Mouse (Mus musculus): ENCODE measurements around the gene Iqck. TPM values are rescaled to one million over a fixed set of nuclear protein-coding genes. Genes with fewer than 3 reads are reported as not detected.

Gene Iqck
- polyA plus RNA-seq, 1 experiment from 2014 or later: 4.9 TPM

DNA sequence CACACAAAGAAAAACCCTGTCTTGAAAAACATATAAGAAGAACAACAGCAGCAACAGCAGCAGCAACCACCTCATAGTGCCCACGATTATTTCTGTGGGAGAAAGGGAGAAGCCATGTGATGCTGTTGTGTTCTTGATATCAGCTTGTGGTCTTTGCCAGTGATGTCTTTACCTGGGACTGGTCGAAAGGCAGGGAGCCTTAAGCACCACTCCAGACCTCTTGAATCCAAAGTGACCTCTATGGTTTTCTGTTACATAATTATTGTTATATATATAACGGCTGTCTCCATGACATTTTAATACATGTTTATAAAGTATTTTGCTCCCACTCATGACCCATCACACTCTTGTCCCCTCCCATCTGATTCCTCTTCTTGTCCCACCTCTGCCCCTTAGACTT, 70.0 kb downstream of the Iqck start:
- WGBS: 89% methylated on average over 3 of the region's 3 CpGs
- ATAC-seq (replicated peaks): no peak
- Histone ChIP-seq H3K9ac (no peak overlapping the region), H3K9me3 (no peaks in the 10 kb centered on the region), H3K36me3 (replicated peaks) (no peaks in the 10 kb centered on the region), H3K4me2 (no peak overlapping the region), H3K4me3 (no peak overlapping the region), H3K27ac (no peak overlapping the region), H3K27me3 (replicated peaks) (no peaks in the 10 kb centered on the region), H3K4me1 (no peaks in the 10 kb centered on the region)

DNA sequence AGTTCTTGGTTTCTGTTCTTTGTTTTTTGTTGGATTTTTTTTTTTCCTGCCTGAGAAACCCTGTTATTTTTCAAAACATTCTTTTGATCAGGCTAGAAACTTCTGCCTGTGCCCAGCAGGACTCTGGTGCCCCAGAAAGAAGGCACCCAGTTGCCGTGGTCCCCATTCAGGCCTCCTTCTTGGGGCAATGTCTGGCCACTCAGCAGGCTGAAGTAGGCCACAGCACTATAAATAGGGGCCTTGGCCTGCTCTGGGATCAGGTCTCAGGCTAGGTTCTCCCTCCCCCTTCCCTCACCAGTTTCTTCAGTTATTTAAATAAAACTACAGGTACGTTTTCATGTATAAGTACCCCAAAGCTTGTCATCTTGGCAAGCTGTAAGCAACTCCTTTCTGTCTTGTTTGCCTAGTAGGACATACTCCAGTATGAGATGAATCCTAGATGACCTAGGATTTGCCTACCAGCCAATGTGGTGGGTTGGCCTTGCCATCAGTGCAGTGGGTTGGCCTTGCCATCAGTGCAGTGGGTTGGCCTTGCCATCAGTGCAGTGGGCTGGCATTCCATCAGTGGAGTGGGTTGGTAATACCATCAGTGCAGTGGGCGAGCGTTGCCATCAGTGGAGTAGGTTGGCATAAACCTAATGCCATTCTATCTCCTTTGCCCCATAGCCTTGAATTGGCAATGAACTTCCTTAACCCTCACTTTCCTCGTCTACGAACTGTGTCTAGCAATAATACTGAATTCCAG, 71.1 kb downstream of the Iqck start:
- Histone ChIP-seq H3K9ac (no peak overlapping the region), H3K4me3 (no peak overlapping the region), H3K27ac (no peak overlapping the region), H3K4me1 (no peaks in the 10 kb centered on the region), H3K9me3 (no peaks in the 10 kb centered on the region), H3K36me3 (replicated peaks) (no peaks in the 10 kb centered on the region), H3K4me2 (no peak overlapping the region), H3K27me3 (replicated peaks) (no peaks in the 10 kb centered on the region)
- WGBS: 89% methylated on average over 6 of the region's 6 CpGs
- ATAC-seq (replicated peaks): no peak

DNA sequence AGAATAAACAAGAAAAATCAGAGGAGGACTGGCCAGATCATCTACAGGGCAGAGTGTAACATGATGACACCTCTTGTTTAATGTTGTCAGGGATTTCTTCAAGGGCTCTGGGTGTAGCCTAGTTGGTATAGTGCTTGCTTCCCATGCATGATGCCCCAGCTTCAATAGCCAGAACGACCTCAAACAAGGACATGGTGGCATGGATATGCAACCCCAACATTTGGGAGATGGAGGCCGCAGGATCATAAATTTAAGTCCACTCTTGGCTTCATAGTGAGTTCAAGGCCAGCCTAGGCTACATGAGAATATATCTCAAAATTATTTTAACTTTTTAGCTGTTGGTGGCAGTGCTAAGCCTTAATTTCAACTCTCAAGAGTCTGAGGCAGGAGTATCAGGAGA, 71.7 kb downstream of the Iqck start:
- H3K4me1 ChIP-seq: no peaks in the 10 kb centered on the region
- no peak for ATAC-seq (replicated peaks)
- no peaks in the 10 kb centered on the region for H3K36me3 ChIP-seq (replicated peaks)
- no peak overlapping the region for H3K4me2 ChIP-seq
- WGBS: 91% methylated on average over 2 of the region's 2 CpGs
- H3K4me3 ChIP-seq: no peak overlapping the region
- H3K27ac ChIP-seq: no peak overlapping the region
- no peak overlapping the region for H3K9ac ChIP-seq
- H3K27me3 ChIP-seq (replicated peaks): no peaks in the 10 kb centered on the region
- no peaks in the 10 kb centered on the region for H3K9me3 ChIP-seq

- H3K36me3 ChIP-seq (replicated peaks): no peaks in the 10 kb centered on the region
- ATAC-seq (replicated peaks): no peak
- WGBS: 95% methylated on average over 3 of the region's 3 CpGs
These were observed 72.8 kb downstream of the Iqck start for GRCm38 (mm10) chr7:118928316-118928715.

DNA sequence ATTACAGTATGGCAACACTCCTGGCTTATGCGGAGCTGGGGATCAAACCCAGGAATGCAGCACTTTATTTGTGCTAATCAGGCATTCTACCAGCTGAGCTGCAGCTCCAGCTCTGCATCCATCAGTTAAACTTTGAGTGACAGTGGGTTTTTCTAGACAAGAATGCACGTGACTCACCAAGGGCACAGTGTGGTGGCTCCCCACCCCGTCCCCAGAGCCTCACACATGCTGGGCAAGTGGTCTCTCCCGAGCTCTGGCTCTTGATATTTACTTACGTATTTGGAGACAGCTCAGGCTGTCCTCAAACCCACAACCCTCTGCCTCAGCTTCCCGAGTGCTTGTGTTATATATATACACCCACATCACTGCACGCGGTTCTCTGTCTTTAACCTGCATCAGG, 73.4 kb downstream of the Iqck start:
- no peak overlapping the region for H3K27ac ChIP-seq
- H3K4me1 ChIP-seq: no peaks in the 10 kb centered on the region
- no peak overlapping the region for H3K4me3 ChIP-seq
- no peak for ATAC-seq (replicated peaks)
- no peak overlapping the region for H3K9ac ChIP-seq
- no peak overlapping the region for H3K4me2 ChIP-seq
- no peaks in the 10 kb centered on the region for H3K9me3 ChIP-seq
- no peaks in the 10 kb centered on the region for H3K36me3 ChIP-seq (replicated peaks)
- WGBS: 69% methylated on average over 8 of the region's 8 CpGs
- no peaks in the 10 kb centered on the region for H3K27me3 ChIP-seq (replicated peaks)

More at GRCm38 (mm10) chr7:118928316-118928715, 72.8 kb downstream of the Iqck start:
- H3K4me3 ChIP-seq: no peak overlapping the region
- H3K27me3 ChIP-seq (replicated peaks): no peaks in the 10 kb centered on the region
- no peaks in the 10 kb centered on the region for H3K9me3 ChIP-seq
- H3K4me1 ChIP-seq: no peaks in the 10 kb centered on the region
- H3K27ac ChIP-seq: no peak overlapping the region
- H3K4me2 ChIP-seq: no peak overlapping the region
- H3K9ac ChIP-seq: no peak overlapping the region

- H3K9ac ChIP-seq: no peak overlapping the region
- H3K27ac ChIP-seq: no peak overlapping the region
- no peak overlapping the region for H3K4me2 ChIP-seq
- WGBS: 54% methylated on average over 16 of the region's 16 CpGs
- H3K4me1 ChIP-seq: no peaks in the 10 kb centered on the region
- H3K36me3 ChIP-seq (replicated peaks): no peaks in the 10 kb centered on the region
- no peaks in the 10 kb centered on the region for H3K27me3 ChIP-seq (replicated peaks)
- H3K9me3 ChIP-seq: no peaks in the 10 kb centered on the region
- H3K4me3 ChIP-seq: no peak overlapping the region
- ATAC-seq (replicated peaks): no peak
These were observed 74.2 kb downstream of the Iqck start for GRCm38 (mm10) chr7:118929601-118930311.

GRCm38 (mm10) chr7:118931502-118932395, 76.2 kb downstream of the Iqck start:
- Histone ChIP-seq H3K36me3 (replicated peaks) (no peaks in the 10 kb centered on the region), H3K4me3 (no peak overlapping the region), H3K4me1 (no peaks in the 10 kb centered on the region), H3K27ac (no peak overlapping the region), H3K27me3 (replicated peaks) (no peaks in the 10 kb centered on the region), H3K4me2 (no peak overlapping the region), H3K9me3 (no peaks in the 10 kb centered on the region), H3K9ac (no peak overlapping the region)
- ATAC-seq (replicated peaks): no peak
- 85% methylated on average over 17 of the region's 17 CpGs for WGBS

- Histone ChIP-seq H3K9me3 (no peaks in the 10 kb centered on the region), H3K36me3 (replicated peaks) (no peaks in the 10 kb centered on the region)
- WGBS: 77% methylated on average over 2 of the region's 2 CpGs
These were observed 79.8 kb downstream of the Iqck start for GRCm38 (mm10) chr7:118935306-118935705.

GRCm38 (mm10) chr7:118936844-118937243, 81.3 kb downstream of the Iqck start:
- Histone ChIP-seq H3K36me3 (replicated peaks) (no peaks in the 10 kb centered on the region), H3K4me1 (no peaks in the 10 kb centered on the region), H3K9me3 (no peaks in the 10 kb centered on the region), H3K4me3 (no peak overlapping the region), H3K9ac (no peak overlapping the region), H3K4me2 (no peak overlapping the region), H3K27ac (no peak overlapping the region), H3K27me3 (replicated peaks) (no peaks in the 10 kb centered on the region)
- 6% methylated on average over 4 of the region's 4 CpGs for WGBS
- ATAC-seq (replicated peaks): no peak

More at GRCm38 (mm10) chr7:118935306-118935705, 79.8 kb downstream of the Iqck start:
- no peak for ATAC-seq (replicated peaks)
- Histone ChIP-seq H3K27me3 (replicated peaks) (no peaks in the 10 kb centered on the region), H3K4me2 (no peak overlapping the region), H3K4me1 (no peaks in the 10 kb centered on the region), H3K4me3 (no peak overlapping the region), H3K27ac (no peak overlapping the region), H3K9ac (no peak overlapping the region)

DNA sequence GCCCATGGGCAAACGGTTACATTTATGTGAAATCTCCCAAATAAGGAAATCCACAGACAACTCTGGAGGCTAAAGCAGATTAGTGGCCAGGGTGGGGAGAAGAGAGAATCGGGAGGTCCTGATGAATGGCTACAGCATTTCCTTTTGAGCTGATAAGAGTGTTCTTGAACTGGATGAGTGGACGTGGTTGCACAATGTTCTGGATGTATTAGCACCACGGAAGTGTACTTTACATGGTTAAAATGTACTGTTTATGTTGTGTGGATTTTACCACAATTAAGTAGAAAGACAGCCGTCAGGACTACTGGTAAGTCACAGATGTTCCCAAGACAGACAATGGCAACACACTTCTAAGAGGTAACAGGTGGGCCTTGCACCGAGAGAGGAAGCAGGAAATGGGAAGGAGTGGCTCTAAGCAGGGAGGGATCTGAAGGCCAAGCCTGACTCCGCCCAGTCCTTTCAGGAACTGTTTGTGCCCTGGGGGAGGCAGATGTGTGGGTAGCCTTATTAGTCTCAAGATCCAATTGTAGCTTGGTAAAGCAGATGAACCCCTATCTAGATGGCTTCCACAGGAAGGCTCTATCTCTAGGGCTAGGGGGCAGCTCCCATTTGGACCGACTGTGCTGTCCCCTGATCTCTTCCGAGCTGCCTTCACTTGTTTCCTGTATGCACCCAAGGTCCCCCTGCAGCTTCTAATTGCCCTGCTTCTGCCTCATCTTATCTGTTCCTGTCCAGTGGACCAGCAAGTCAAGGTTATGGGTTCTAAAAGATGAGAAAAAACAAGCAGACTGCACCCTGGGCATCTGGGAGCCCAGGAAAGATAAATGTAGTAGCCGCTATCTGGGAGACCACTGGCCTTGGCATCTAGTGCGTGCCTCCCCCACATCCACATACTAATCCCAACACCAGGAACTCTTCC, 82.2 kb downstream of the Iqck start:
- Histone ChIP-seq H3K27me3 (replicated peaks) (no peaks in the 10 kb centered on the region), H3K9ac (no peak overlapping the region), H3K27ac (no peak overlapping the region), H3K4me3 (no peak overlapping the region), H3K36me3 (replicated peaks) (no peaks in the 10 kb centered on the region), H3K4me2 (no peak overlapping the region), H3K4me1 (no peaks in the 10 kb centered on the region), H3K9me3 (no peaks in the 10 kb centered on the region)
- no peak for ATAC-seq (replicated peaks)
- 72% methylated on average over 11 of the region's 11 CpGs for WGBS

GRCm38 (mm10) chr7:118942297-118942696, 86.7 kb downstream of the Iqck start:
- Histone ChIP-seq H3K4me1 (no peaks in the 10 kb centered on the region), H3K4me3 (no peak overlapping the region), H3K36me3 (replicated peaks) (no peaks in the 10 kb centered on the region), H3K27ac (no peak overlapping the region), H3K4me2 (no peak overlapping the region), H3K9ac (no peak overlapping the region), H3K27me3 (replicated peaks) (no peaks in the 10 kb centered on the region), H3K9me3 (no peaks in the 10 kb centered on the region)
- ATAC-seq (replicated peaks): no peak
- WGBS: 84% methylated on average over 3 of the region's 3 CpGs

Measured in midbrain, embryonic 15.5 days (tissue).